Mouse (Mus musculus): ENCODE measurements around the gene Fcrl6. TPM values are rescaled to one million over a fixed set of nuclear protein-coding genes. Genes with fewer than 3 reads are reported as not detected.

Fcrl6 gene
- total and polyA plus RNA-seq, 3 experiments: not detected

Other genes starting within 250 kb of the Fcrl6 start
- gene Pigm, start 226.0 kb downstream of the Fcrl6 start, total RNA-seq (2021): 10 to 100 TPM in 1 of 2 experiments, 1 to 10 TPM in 1; 9.2 to 11.2 TPM
- 10.4 and 11.0 TPM in 2 replicates for gene Pigm, start 226.0 kb downstream of the Fcrl6 start, polyA plus RNA-seq (2012; rRNA removed)
- gene Slamf9, start 127.2 kb downstream of the Fcrl6 start, total RNA-seq (2021): 1 to 10 TPM; 3.2 to 7.9 TPM
- gene Slamf9, start 127.2 kb downstream of the Fcrl6 start, polyA plus RNA-seq (2012; rRNA removed): 4.5 and 4.9 TPM in 2 replicates
- gene Igsf9, start 120.8 kb downstream of the Fcrl6 start, total RNA-seq (2021): 1 to 10 TPM in 1 of 2 experiments, under 1 TPM in 1; 0.78 to 3.8 TPM
- 7.4 and 7.9 TPM in 2 replicates for gene Igsf9, start 120.8 kb downstream of the Fcrl6 start, polyA plus RNA-seq (2012; rRNA removed)
- 100 to 1,000 TPM in 1 of 2 experiments, 10 to 100 TPM in 1; 60.9 to 108 TPM for gene Tagln2, start 102.5 kb downstream of the Fcrl6 start, total RNA-seq (2021)
- gene Tagln2, start 102.5 kb downstream of the Fcrl6 start, polyA plus RNA-seq (2012; rRNA removed): 89.5 and 121 TPM in 2 replicates
- gene Cfap45, start 81.8 kb downstream of the Fcrl6 start, total RNA-seq (2021): under 1 TPM; 0.31 to 0.37 TPM
- gene Cfap45, start 81.8 kb downstream of the Fcrl6 start, polyA plus RNA-seq (2012; rRNA removed): 0.15 TPM in 1 of 2 replicates, not detected in the other
- gene Vsig8, start 46.6 kb downstream of the Fcrl6 start, total RNA-seq (2021): under 1 TPM; 0.24 to 0.61 TPM
- gene Vsig8, start 46.6 kb downstream of the Fcrl6 start, polyA plus RNA-seq (2012; rRNA removed): 1.6 and 2.1 TPM in 2 replicates
- 1 to 10 TPM in 1 of 2 experiments, under 1 TPM in 1; 0.49 to 1.1 TPM for gene Slamf8, start 12.0 kb downstream of the Fcrl6 start, total RNA-seq (2021)
- 0.98 and 1.1 TPM in 2 replicates for gene Slamf8, start 12.0 kb downstream of the Fcrl6 start, polyA plus RNA-seq (2012; rRNA removed)
- gene Dusp23, start 30.4 kb upstream of the Fcrl6 start, total RNA-seq (2021): 1 to 10 TPM; 7.0 to 7.3 TPM
- gene Dusp23, start 30.4 kb upstream of the Fcrl6 start, polyA plus RNA-seq (2012; rRNA removed): 29.4 and 32.0 TPM in 2 replicates
- gene Crp, start 95.5 kb upstream of the Fcrl6 start, total RNA-seq (2021): 1 to 10 TPM in 1 of 2 experiments, not detected in 1; 1.0 TPM
- not detected in 2 replicates for gene Crp, start 95.5 kb upstream of the Fcrl6 start, polyA plus RNA-seq (2012; rRNA removed)